ENCODE assay signal across 23 mouse cellular contexts in the genomic region with DNA sequence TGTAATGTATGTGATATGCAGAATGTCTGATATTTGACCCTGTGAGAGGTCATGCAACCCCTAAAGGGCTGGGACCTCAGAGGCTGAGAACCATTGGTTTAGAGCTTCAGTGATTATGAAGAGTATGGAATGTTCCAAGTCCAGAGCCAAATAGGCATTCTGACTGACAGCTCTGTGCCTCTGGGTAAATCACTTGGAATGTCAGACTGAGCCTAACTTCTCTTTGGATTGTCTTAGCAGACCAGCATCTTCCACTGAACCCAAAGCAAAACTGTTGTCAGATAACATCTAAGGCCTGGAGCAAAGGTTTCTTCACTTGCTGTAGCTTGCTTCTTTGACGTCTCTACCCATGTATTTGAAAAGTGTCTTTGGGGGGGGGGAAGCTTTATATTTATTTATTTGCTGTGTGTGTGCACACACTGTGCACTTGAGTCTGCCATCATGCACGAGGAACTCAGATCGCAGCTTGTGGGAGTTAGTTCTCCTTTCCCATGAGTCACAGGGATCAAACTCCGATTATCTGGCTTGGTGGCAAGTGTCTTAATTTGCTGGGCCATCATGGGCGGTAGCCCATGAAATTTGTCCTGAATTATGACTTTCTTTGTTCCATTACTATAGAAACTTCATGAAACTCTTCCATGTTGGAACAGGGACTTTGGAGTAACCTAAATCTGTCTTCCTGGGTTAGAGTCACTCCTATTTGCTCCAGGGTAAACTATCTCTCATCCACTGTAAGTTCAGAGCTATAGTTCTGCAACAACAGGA. TPM values are rescaled to one million over a fixed set of nuclear protein-coding genes. Genes with fewer than 3 reads are reported as not detected.
DNase-seq lines count a peak whose midpoint lies in the region.
"Had no signal": no experiment of that assay in that cellular context is flagged by ENCODE, and none has a peak within 500 bp of the region (broad histone marks: within the 10 kb centered on the region; RNA-seq: fewer than 3 reads in every experiment).

No protein-coding gene starts in this region.

- peak; percentile 72 for DNase-seq in retina, postnatal 1 day
- DNase-seq in retina, embryonic 14.5 days (ENCODE audit: low spot score): no peak
- peak; percentile 21 for DNase-seq in NIH3T3 (ENCODE audit: low read depth)
- peak; percentile 90 for DNase-seq in gonadal fat pad, adult 2 months (ENCODE audit: low read depth)
- DNase-seq in MN1 (ENCODE audit: low spot score): no peak
- DNase-seq in frontal cortex, postnatal 36 days (ENCODE audit: low spot score in 2 of 2): no peak
- DNase-seq: adrenal gland, postnatal 14 days; B cell, adult 2 months; cerebellum, adult 8-10 months; embryo, embryonic 11 days; gastrocnemius, postnatal 36 days; heart, adult 2 months; heart, postnatal 14 days; kidney, adult 11 months had no signal

RNA-seq across cellular contexts. Expression of gene Pnp2, which starts 12.6 kb away (rescaled TPM):
- polyA plus RNA-seq in gonadal fat pad, adult 2 months (2012; rRNA removed): 5.4 and 6.8 TPM in 2 replicates
- polyA plus RNA-seq: forebrain, embryonic 13.5 days; G1E had no signal

RNA-seq across cellular contexts. Expression of gene Gm49342, which starts 24.1 kb away (rescaled TPM):
- 59.5 and 96.5 TPM in 2 replicates for polyA plus RNA-seq in gonadal fat pad, adult 2 months (2012; rRNA removed)
- polyA plus RNA-seq: embryonic facial prominence, embryonic 12.5 days; forebrain, embryonic 13.5 days; heart, embryonic 11.5 days; heart, embryonic 15.5 days; hindbrain, embryonic 13.5 days; hindbrain, postnatal 0 days; intestine, embryonic 14.5 days had no signal

RNA-seq across cellular contexts. Expression of gene Pnp, which starts 37.5 kb away (rescaled TPM):
- polyA plus RNA-seq in gonadal fat pad, adult 2 months (2012; rRNA removed): 73.0 and 74.1 TPM in 2 replicates

RNA-seq across cellular contexts. Expression of gene Pip4p1, which starts 37.7 kb away (rescaled TPM):
- 94.6 and 111 TPM in 2 replicates for polyA plus RNA-seq in gonadal fat pad, adult 2 months (2012; rRNA removed)

RNA-seq across cellular contexts. Expression of gene Rnase10, which starts 39.2 kb away (rescaled TPM):
- polyA plus RNA-seq in gonadal fat pad, adult 2 months (2012; rRNA removed): 894 and 1,367 TPM in 2 replicates
- polyA plus RNA-seq: CD4-positive, CD25-positive, alpha-beta regulatory T cell, adult 4 months; embryonic facial prominence, embryonic 12.5 days; forebrain, embryonic 13.5 days; G1E; hindbrain, embryonic 13.5 days; hindbrain, postnatal 0 days had no signal

Comparison
In these comparisons a context has a peak if more than half of its experiments do, and no peak if none do; other contexts are left out.
1. DNase-seq: peak in retina, postnatal 1 day (single experiment), NIH3T3 (single experiment) and gonadal fat pad, adult 2 months (single experiment); none in retina, embryonic 14.5 days (single experiment), MN1 (single experiment) and frontal cortex, postnatal 36 days (0 of 2).